Mouse (Mus musculus) myocyte (in vitro differentiated cells): ENCODE data around the gene Nme4.

Source experiments
- E2F4 ChIP-seq: IDR thresholded peaks from one replicate; pipeline ENCODE4 v1.6.1; 2011; ENCODE audit warnings: mild to moderate bottlenecking, control low read depth, moderate library complexity; ENCODE audit not compliant: insufficient read depth
- MAX ChIP-seq: IDR thresholded peaks from one replicate; pipeline ENCODE4 v1.6.1; 2011; ENCODE audit warnings: low read depth, mild to moderate bottlenecking, control low read depth
- MYOD1 ChIP-seq, 3 experiments: IDR thresholded peaks; one replicate each; pipeline ENCODE4 v1.6.1; 2011; ENCODE audit warnings: control low read depth in 2 of 3, low read depth in 2 of 3, mild to moderate bottlenecking in 2 of 3, moderate library complexity in 1 of 3; ENCODE audit not compliant: insufficient read length in 2 of 3, control insufficient read depth in 1 of 3
- MYOG ChIP-seq, 3 experiments: IDR thresholded peaks; one replicate each; pipeline ENCODE4 v1.6.1; 2011; ENCODE audit warnings: control low read depth in 2 of 3, low read depth in 2 of 3, mild to moderate bottlenecking in 2 of 3; ENCODE audit not compliant: insufficient read length in 2 of 3, control insufficient read depth in 1 of 3, insufficient read depth in 1 of 3
- POLR2A ChIP-seq: IDR thresholded peaks from one replicate; pipeline ENCODE4 v1.6.1; 2011; ENCODE audit warnings: low read depth, mild to moderate bottlenecking, control low read depth, moderate library complexity; ENCODE audit not compliant: insufficient read length
- POLR2AphosphoS2 ChIP-seq: IDR thresholded peaks from one replicate; pipeline ENCODE4 v1.6.1; 2011; ENCODE audit warnings: low read depth, control low read depth; ENCODE audit not compliant: insufficient read length
- REST ChIP-seq: IDR thresholded peaks from one replicate; pipeline ENCODE4 v1.6.1; 2011; ENCODE audit warnings: mild to moderate bottlenecking, control low read depth, moderate library complexity; ENCODE audit not compliant: insufficient read depth, insufficient read length
- SRF ChIP-seq: IDR thresholded peaks from one replicate; pipeline ENCODE4 v1.6.1; 2011; ENCODE audit warnings: low read depth; ENCODE audit not compliant: control insufficient read depth, insufficient read length
- TCF12 ChIP-seq: IDR thresholded peaks from one replicate; pipeline ENCODE4 v1.6.1; 2011; ENCODE audit warnings: mild to moderate bottlenecking, control low read depth; ENCODE audit not compliant: poor library complexity, insufficient read depth, severe bottlenecking
- USF1 ChIP-seq: IDR thresholded peaks from one replicate; pipeline ENCODE4 v1.6.1; 2011; ENCODE audit warnings: low read depth, mild to moderate bottlenecking, control low read depth, moderate library complexity

- TF ChIP-seq SRF (no peak), POLR2A (no peak), MYOD1 (IDR thresholded peaks at IDR 0.05; ENCODE audit: control insufficient read depth in 1 of 3, insufficient read length in 2 of 3, low read depth in 2 of 3) (no peak), MYOG (IDR thresholded peaks at IDR 0.05; ENCODE audit: control insufficient read depth in 1 of 3, insufficient read depth in 1 of 3, insufficient read length in 2 of 3, low read depth in 2 of 3) (no peak), USF1 (no peak), E2F4 (no peak), POLR2AphosphoS2 (no peak), TCF12 (no peak), MAX (no peak), REST (no peak)
Measured at GRCm38 (mm10) chr17:26143386-26143785, 48.0 kb upstream of the Nme4 start.
